Mouse (Mus musculus) cerebellum, adult 2 months (tissue): ENCODE data around the gene Mars.

ENCODE experiments used
- CTCF ChIP-seq: fragments of 200-500 bp; IDR thresholded peaks from 2 replicates; pipeline ENCODE4 v1.5.1; 2011; ENCODE audit warnings: low read depth, mild to moderate bottlenecking, control low read depth, low read length, moderate library complexity, borderline replicate concordance; ENCODE audit not compliant: insufficient read depth
- POLR2A ChIP-seq: fragments of 200-500 bp; IDR thresholded peaks from 2 replicates; pipeline ENCODE4 v1.6.1; 2011; ENCODE audit warnings: low read length, control low read depth, borderline replicate concordance; ENCODE audit not compliant: insufficient read depth

GRCm38 (mm10) chr10:127312858-127313257, 1.3 kb upstream of the Mars start:
- no peak for TF ChIP-seq CTCF
- TF ChIP-seq POLR2A = no peak
